ENCODE assay signal across 8 mouse cellular contexts in the genomic region with DNA sequence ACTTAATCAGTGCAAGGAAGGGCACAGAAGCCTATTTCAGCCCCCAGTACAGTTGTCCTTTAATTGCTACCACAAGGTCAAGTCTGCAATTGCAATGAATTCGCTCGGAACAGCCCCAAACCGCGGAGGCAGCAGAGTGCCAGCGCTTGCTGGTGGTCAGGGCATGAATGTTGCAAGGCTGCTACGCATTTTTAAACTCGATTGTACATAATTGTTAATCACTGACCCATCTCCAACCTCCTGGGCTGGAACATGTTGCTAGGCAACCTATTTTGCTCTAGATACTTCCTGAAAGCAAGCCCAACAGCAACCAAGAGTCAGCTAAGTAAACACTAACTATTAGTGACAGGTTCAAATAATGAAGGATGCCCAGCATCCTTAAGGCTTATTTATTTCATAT.
DNase-seq lines count a peak whose midpoint lies in the region; ATAC-seq lines count a peak whose summit lies in the region.

No protein-coding gene starts in this region.

- no peak overlapping the region for H3K9ac ChIP-seq in heart, embryonic 15.5 days
- H3K9ac ChIP-seq in intestine, embryonic 15.5 days, result no peak overlapping the region
- no peak overlapping the region for H3K9ac ChIP-seq in midbrain, embryonic 13.5 days (replicated peaks)

- no peak for ATAC-seq in heart, embryonic 15.5 days (replicated peaks; ENCODE audit: insufficient number of reproducible peaks, insufficient read depth, low FRiP score, low read depth)
- ATAC-seq in intestine, embryonic 15.5 days, result peak; percentile 65
- peak; percentile 29 for ATAC-seq in midbrain, embryonic 13.5 days

- H3K27ac ChIP-seq in heart, embryonic 15.5 days, result 0 out of 2 replicates have a peak overlapping the region, but pooled peaks have one; percentile 16
- peak overlapping the region; percentile 30; the same call in 1 of the 2 replicates for H3K27ac ChIP-seq in embryonic facial prominence, embryonic 10.5 days (replicated peaks)
- 0 out of 2 replicates have a peak overlapping the region, but pooled peaks have one; percentile 2 for H3K27ac ChIP-seq in intestine, embryonic 15.5 days
- peak overlapping the region; percentile 32; the same call in 1 of the 2 replicates for H3K27ac ChIP-seq in midbrain, embryonic 13.5 days

- H3K27me3 ChIP-seq in heart, embryonic 15.5 days, result no peaks in the 10 kb centered on the region
- no peaks in the 10 kb centered on the region for H3K27me3 ChIP-seq in embryonic facial prominence, embryonic 10.5 days (replicated peaks; ENCODE audit: low read depth, poor library complexity, severe bottlenecking)
- H3K27me3 ChIP-seq in intestine, embryonic 15.5 days (replicated peaks), result no peaks in the 10 kb centered on the region
- H3K27me3 ChIP-seq in midbrain, embryonic 13.5 days, result peaks cover 6% of the 10 kb centered on the region; the same call in 1 of the 2 replicates

- no peaks in the 10 kb centered on the region for H3K36me3 ChIP-seq in heart, embryonic 15.5 days
- H3K36me3 ChIP-seq in embryonic facial prominence, embryonic 10.5 days (replicated peaks), result peaks cover 3% of the 10 kb centered on the region; the same call in 1 of the 2 replicates
- H3K36me3 ChIP-seq in intestine, embryonic 15.5 days, result no peaks in the 10 kb centered on the region
- no peaks in the 10 kb centered on the region for H3K36me3 ChIP-seq in midbrain, embryonic 13.5 days

- H3K4me1 ChIP-seq in heart, embryonic 15.5 days (replicated peaks), result peaks cover 18% of the 10 kb centered on the region
- H3K4me1 ChIP-seq in embryonic facial prominence, embryonic 10.5 days, result peaks cover 51% of the 10 kb centered on the region
- H3K4me1 ChIP-seq in intestine, embryonic 15.5 days (replicated peaks), result peaks cover 16% of the 10 kb centered on the region
- peaks cover 39% of the 10 kb centered on the region for H3K4me1 ChIP-seq in midbrain, embryonic 13.5 days (replicated peaks)

- DNase-seq in heart, adult 18-20 months, result no peak
- peak; percentile 63 for DNase-seq in embryonic facial prominence, embryonic 10.5 days (ENCODE audit: low spot score)
- no peak for DNase-seq in layer of hippocampus, postnatal 36 days
- no peak for DNase-seq in layer of hippocampus, adult 9-10 months (ENCODE audit: low spot score)
- no peak for DNase-seq in lung, postnatal 25 days (ENCODE audit: low spot score)

- peak overlapping the region; percentile 49; the same call in 1 of the 2 replicates for H3K4me2 ChIP-seq in heart, embryonic 15.5 days
- 0 out of 2 replicates have a peak overlapping the region, but pooled peaks have one; percentile 24 for H3K4me2 ChIP-seq in intestine, embryonic 15.5 days (replicated peaks)
- peak overlapping the region; percentile 29 for H3K4me2 ChIP-seq in midbrain, embryonic 13.5 days (replicated peaks)

- 59% methylated on average over 7 of the region's 7 CpGs for WGBS in heart, embryonic 15.5 days
- WGBS in embryonic facial prominence, embryonic 10.5 days, result 38% methylated on average over 7 of the region's 7 CpGs
- WGBS in intestine, embryonic 15.5 days, result 36% methylated on average over 7 of the region's 7 CpGs
- WGBS in midbrain, embryonic 13.5 days, result 15% methylated on average over 7 of the region's 7 CpGs

- H3K9me3 ChIP-seq in heart, embryonic 15.5 days (replicated peaks), result no peaks in the 10 kb centered on the region
- H3K9me3 ChIP-seq in embryonic facial prominence, embryonic 10.5 days, result no peaks in the 10 kb centered on the region
- H3K9me3 ChIP-seq in intestine, embryonic 15.5 days, result no peaks in the 10 kb centered on the region
- H3K9me3 ChIP-seq in midbrain, embryonic 13.5 days, result no peaks in the 10 kb centered on the region

- H3K4me3 ChIP-seq in heart, embryonic 15.5 days, result no peak overlapping the region
- H3K4me3 ChIP-seq in embryonic facial prominence, embryonic 10.5 days, result no peak overlapping the region
- no peak overlapping the region for H3K4me3 ChIP-seq in intestine, embryonic 15.5 days (replicated peaks)
- no peak overlapping the region for H3K4me3 ChIP-seq in midbrain, embryonic 13.5 days (replicated peaks)
